Mouse (Mus musculus) lung, adult 2 months (tissue): ENCODE results near the gene Rpgrip1.

Source experiments
- CTCF ChIP-seq: fragments of 200-500 bp; IDR thresholded peaks from 2 replicates; pipeline ENCODE4 v1.5.1; 2011; ENCODE audit warnings: mild to moderate bottlenecking, low read length, control low read depth; ENCODE audit not compliant: insufficient read depth
- POLR2A ChIP-seq: fragments of 200-500 bp; IDR thresholded peaks from 2 replicates; pipeline ENCODE4 v1.6.1; 2011; ENCODE audit warnings: low read depth, mild to moderate bottlenecking, control low read depth, low read length, borderline replicate concordance; ENCODE audit errors: extremely low read depth

GRCm38 (mm10) chr14:52104677-52105285 lies 5.7 kb upstream of the Rpgrip1 start:
- no peak for TF ChIP-seq POLR2A
- no peak for TF ChIP-seq CTCF
